Mouse (Mus musculus) liver, embryonic 11.5 days (tissue): ENCODE results near the gene Mroh3. TPM values are rescaled to one million over a fixed set of nuclear protein-coding genes. Genes with fewer than 3 reads are reported as not detected.
A peak's percentile ranks its signal among the peaks of the same experiment; 100 is the strongest.

Experiments
- ATAC-seq: fragments of 200-750 bp; cut with Nextera tagmentation; replicated peaks from 2 replicates; pipeline ENCODE4 v1.8.0; 2017; ENCODE audit warnings: moderate number of reproducible peaks, mild to moderate bottlenecking, moderate TSS enrichment, moderate library complexity; ENCODE audit not compliant: low FRiP score
- DNase-seq: peaks from one replicate; pipeline ENCODE4 v3.0.0-alpha.2; 2017; ENCODE audit warnings: low spot score
- H3K27ac ChIP-seq: fragments of 300-500 bp; sonication (generic); 2 replicates; pipeline ENCODE4 v1.5.1; 2014; ENCODE audit warnings: mild to moderate bottlenecking, low read depth, low read length, control low read depth
- H3K27me3 ChIP-seq: fragments of 300-500 bp; sonication (generic); replicated peaks from 2 replicates; pipeline ENCODE4 v1.6.1; 2014; ENCODE audit warnings: low read length, mixed read lengths; ENCODE audit not compliant: control insufficient read depth, insufficient read depth
- H3K36me3 ChIP-seq: fragments of 300-500 bp; sonication (generic); 2 replicates; pipeline ENCODE4 v1.6.1; 2014; ENCODE audit warnings: mild to moderate bottlenecking, low read length, moderate library complexity, mixed read lengths; ENCODE audit not compliant: control insufficient read depth, insufficient read depth
- H3K4me1 ChIP-seq: fragments of 300-500 bp; sonication (generic); replicated peaks from 2 replicates; pipeline ENCODE4 v1.6.1; 2014; ENCODE audit warnings: low read length, mixed read lengths; ENCODE audit not compliant: control insufficient read depth, insufficient read depth
- H3K4me2 ChIP-seq: fragments of 300-500 bp; sonication (generic); 2 replicates; pipeline ENCODE4 v1.6.1; 2014; ENCODE audit warnings: mild to moderate bottlenecking, control low read depth, moderate library complexity
- H3K4me3 ChIP-seq: fragments of 300-500 bp; sonication (generic); 2 replicates; pipeline ENCODE4 v1.5.1; 2014; ENCODE audit warnings: low read depth, low read length, control low read depth
- H3K9ac ChIP-seq: fragments of 300-500 bp; sonication (generic); 2 replicates; pipeline ENCODE4 v1.6.1; 2014; ENCODE audit warnings: low read depth, low read length, control low read depth
- H3K9me3 ChIP-seq: fragments of 300-500 bp; sonication (generic); 2 replicates; pipeline ENCODE4 v1.6.1; 2016; ENCODE audit warnings: low read length, inconsistent platforms, mixed read lengths; ENCODE audit not compliant: control insufficient read depth
- WGBS: fragments of 180-500 bp; shearing (Covaris S2); extraction: QIAGEN DNeasy Blood & Tissue Kit; methylation state at CpG from one replicate; pipeline ENCODE4 v1.1.7; 2014; 5-methylcytosine and 5-hydroxymethylcytosine counted together
- polyA plus RNA-seq: library from polyadenylated mRNA; unstranded; fragments of >200 nt; fragmentation: Nextera tagmentation; extraction: Ambion mirVana; gene quantifications from 2 replicates; pipeline ENCODE4 v1.2.1, GENCODE M21; 2014

Mroh3 gene
- polyA plus RNA-seq, 1 experiment from 2014 or later: not detected

DNA sequence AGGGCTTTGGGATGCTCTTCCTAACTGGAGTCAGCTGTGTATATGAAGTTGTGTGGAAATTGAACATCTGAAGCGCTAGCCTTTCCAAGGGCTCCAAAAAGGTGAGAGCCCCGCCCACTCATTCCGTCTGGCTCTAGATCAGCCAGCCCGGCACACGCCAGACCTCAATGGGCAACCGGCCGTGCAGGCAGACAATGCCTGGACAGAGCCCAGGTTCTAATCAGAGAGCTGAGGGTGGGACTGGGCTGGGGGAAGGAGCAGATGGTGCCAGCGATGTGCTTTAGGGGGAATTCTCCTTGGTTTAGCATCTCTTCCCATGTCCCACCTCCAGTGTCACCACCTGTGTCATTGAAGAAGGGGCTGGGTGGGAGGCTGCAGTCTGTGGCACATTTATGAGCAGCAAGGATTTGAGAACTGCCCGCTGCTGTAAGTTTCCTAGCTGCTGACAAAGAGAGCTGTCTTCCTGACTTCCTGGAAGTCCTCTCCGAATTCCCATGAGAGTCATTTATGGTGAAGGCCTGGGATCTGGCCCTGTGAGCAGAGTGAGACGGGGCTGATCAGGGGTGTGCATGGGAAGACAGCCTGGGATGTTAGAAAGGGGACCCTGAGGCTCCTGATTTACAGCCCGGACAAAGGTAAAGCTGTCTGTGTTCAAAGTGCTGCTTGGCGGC, 78.9 kb downstream of the Mroh3 start:
- H3K4me2 ChIP-seq: peak overlapping the region; percentile 96
- peak overlapping the region; percentile 51 for H3K9ac ChIP-seq
- H3K9me3 ChIP-seq: no peaks in the 10 kb centered on the region
- 44% methylated on average over 13 of the region's 13 CpGs for WGBS
- no peak for DNase-seq
- no peaks in the 10 kb centered on the region for H3K27me3 ChIP-seq
- peak overlapping the region; percentile 84; the same call in 1 of the 2 replicates for H3K27ac ChIP-seq
- ATAC-seq: no peak
- no peak overlapping the region for H3K4me3 ChIP-seq
- H3K36me3 ChIP-seq: no peaks in the 10 kb centered on the region
- H3K4me1 ChIP-seq: peaks cover 81% of the 10 kb centered on the region

DNA sequence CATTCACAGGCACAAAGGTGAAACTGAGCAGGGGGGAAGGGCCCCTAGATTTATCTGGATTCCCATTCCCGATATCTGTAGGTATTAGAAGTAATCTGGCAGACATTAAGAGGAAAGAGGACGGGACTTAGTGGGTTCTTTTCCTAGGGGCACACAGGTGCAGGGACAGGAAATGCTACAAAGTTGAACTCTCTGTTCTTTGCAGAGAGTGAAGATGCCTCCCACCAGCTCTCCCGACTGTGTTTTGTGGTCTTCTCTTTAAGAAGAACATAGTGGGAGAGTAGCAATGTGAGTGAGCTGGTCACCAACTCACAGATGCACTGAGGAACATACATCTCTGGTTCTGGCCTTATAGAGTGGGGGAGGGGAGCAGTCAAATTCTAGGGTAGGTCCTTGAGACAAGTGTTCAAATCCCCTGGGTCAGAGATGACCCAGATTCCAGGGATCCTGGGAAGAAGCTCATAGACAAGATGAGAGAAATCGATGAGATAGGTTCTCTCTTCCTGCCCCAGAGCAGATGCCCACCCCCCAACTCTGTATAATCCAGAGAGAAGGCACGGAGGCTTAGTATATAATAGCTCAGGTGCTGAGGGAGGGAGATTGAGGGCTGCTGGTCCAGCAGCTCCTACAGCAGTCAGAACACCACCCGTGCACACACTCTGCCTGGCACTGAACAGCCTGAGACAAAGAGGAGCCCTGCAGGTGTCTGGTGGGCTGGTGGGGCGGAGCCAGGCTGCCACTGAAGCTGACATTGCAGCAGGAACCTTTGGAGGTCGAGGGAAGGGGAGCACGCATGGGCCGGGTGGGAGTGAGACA, 80.0 kb downstream of the Mroh3 start:
- H3K4me3 ChIP-seq: peak overlapping the region; percentile 78
- no peaks in the 10 kb centered on the region for H3K36me3 ChIP-seq
- DNase-seq (no peak), ATAC-seq (no peak)
- peak overlapping the region; percentile 96 for H3K4me2 ChIP-seq
- H3K27me3 ChIP-seq: no peaks in the 10 kb centered on the region
- H3K27ac ChIP-seq: no peak overlapping the region
- H3K9ac ChIP-seq: peak overlapping the region; percentile 76
- WGBS: 38% methylated on average over 10 of the region's 10 CpGs
- no peaks in the 10 kb centered on the region for H3K9me3 ChIP-seq
- H3K4me1 ChIP-seq: peaks cover 75% of the 10 kb centered on the region

Other genes with a start within 250 kb of the Mroh3 start
- not detected in 2 replicates for gene Igfn1, start 206.5 kb downstream of the Mroh3 start, polyA plus RNA-seq
- 79.6 and 92.6 TPM in 2 replicates for gene Tmem9, start 204.7 kb downstream of the Mroh3 start, polyA plus RNA-seq
- 0.47 TPM in 1 of 2 replicates, not detected in the other for gene Ascl5, start 162.0 kb downstream of the Mroh3 start, polyA plus RNA-seq
- gene Cacna1s, start 160.1 kb downstream of the Mroh3 start, polyA plus RNA-seq: 0.09 and 0.45 TPM in 2 replicates
- gene Kif21b, start 81.4 kb downstream of the Mroh3 start, polyA plus RNA-seq: 3.6 and 4.8 TPM in 2 replicates
- 3.1 and 3.2 TPM in 2 replicates for gene Inava, start 21.4 kb upstream of the Mroh3 start, polyA plus RNA-seq
- not detected in 2 replicates for gene Gpr25, start 48.0 kb upstream of the Mroh3 start, polyA plus RNA-seq
- gene Camsap2, start 133.3 kb upstream of the Mroh3 start, polyA plus RNA-seq: 12.4 and 13.2 TPM in 2 replicates
- gene Ddx59, start 202.4 kb upstream of the Mroh3 start, polyA plus RNA-seq: 9.4 and 11.5 TPM in 2 replicates